Mouse (Mus musculus): ENCODE results near the gene Syngr2. TPM values are rescaled to one million over a fixed set of nuclear protein-coding genes. Genes with fewer than 3 reads are reported as not detected.
A peak's percentile ranks its signal among the peaks of the same experiment; 100 is the strongest.

The Syngr2 gene
- polyA plus RNA-seq, 1 experiment from 2014 or later = 27.7 TPM

DNA sequence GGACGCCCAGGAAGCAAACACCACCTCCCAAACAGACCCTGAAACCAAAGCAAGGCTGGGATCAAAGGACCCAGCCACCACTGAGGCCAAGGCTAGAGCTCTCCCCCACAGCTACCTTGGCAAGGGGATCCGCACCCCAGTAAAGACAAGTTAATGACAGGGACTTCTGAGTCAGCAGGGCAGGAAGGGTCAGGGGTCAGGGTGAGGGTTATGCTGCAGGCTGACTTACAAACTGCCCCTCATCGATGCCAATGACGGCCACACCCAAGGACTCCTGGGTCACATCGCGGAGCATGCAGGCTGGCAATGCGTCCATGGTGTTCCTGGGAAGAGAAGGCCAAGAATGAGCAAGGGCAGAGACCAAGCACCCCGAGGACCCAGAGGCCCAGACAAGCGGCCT is 12.4 kb downstream of the Syngr2 start:
- WGBS = 87% methylated on average over 9 of the region's 9 CpGs
- no peaks in the 10 kb centered on the region for H3K9me3 ChIP-seq
- peaks cover 49% of the 10 kb centered on the region for H3K4me1 ChIP-seq
- H3K27me3 ChIP-seq (replicated peaks; ENCODE audit: low read depth, poor library complexity, severe bottlenecking) = no peaks in the 10 kb centered on the region
- peaks cover 74% of the 10 kb centered on the region for H3K36me3 ChIP-seq (replicated peaks)
- no peak overlapping the region for H3K27ac ChIP-seq (replicated peaks)
- no peak for DNase-seq (ENCODE audit: low spot score)
- no peak overlapping the region for H3K4me3 ChIP-seq

DNA sequence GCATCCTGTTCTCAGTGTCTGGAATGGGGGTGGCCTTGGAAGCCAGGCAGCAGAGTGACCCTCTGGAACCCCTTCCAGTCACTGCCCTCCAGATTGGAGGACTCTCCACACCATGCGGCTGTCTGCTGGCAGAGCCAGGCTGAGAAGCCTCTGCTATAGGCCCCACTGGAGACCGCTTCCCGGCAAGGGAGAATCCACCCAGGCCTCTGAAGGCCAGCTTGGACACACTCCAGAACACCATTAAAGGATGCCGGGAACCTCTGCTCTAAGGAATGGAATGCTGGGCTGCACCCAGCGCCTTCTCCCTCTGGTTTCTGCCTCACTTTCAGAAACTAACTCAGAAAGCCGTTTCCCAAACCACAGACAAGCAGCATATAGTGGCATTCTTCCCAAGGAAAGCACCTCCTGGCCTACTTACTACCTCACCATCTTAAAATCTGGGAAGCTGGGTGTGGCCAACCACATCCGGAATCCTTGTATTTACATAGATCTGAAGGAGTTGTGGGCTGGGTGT is 13.3 kb downstream of the Syngr2 start:
- peaks cover 65% of the 10 kb centered on the region for H3K36me3 ChIP-seq (replicated peaks)

DNA sequence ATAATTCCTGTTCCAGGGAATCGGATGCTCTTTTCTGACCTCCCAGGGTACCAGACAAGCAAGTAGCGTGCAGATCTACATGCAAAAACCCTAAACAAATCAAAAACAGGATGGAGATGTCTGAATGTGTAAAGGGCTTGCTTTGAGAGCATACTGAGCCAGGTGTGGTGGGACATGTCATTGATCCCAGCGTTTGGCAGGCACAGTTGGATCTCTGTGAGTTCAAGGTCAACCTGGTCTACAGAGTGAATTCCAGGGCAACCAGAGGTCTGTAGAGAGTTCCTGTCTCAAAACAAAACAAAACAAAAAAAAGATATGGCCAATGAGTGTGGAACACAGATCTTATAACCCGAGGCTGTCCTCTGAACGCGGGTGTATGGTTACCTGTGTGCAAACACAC is 13.9 kb downstream of the Syngr2 start:
- H3K27me3 ChIP-seq (replicated peaks; ENCODE audit: low read depth, poor library complexity, severe bottlenecking) = no peaks in the 10 kb centered on the region
- no peak overlapping the region for H3K27ac ChIP-seq (replicated peaks)
- WGBS = 92% methylated on average over 6 of the region's 6 CpGs
- peaks cover 62% of the 10 kb centered on the region for H3K4me1 ChIP-seq
- H3K36me3 ChIP-seq (replicated peaks) = peaks cover 59% of the 10 kb centered on the region
- H3K9me3 ChIP-seq = no peaks in the 10 kb centered on the region
- H3K4me3 ChIP-seq = no peak overlapping the region; the same call in 1 of the 2 replicates
- DNase-seq (ENCODE audit: low spot score) = no peak

More for the DNA sequence above, 13.3 kb downstream of the Syngr2 start:
- H3K27me3 ChIP-seq (replicated peaks; ENCODE audit: low read depth, poor library complexity, severe bottlenecking) = no peaks in the 10 kb centered on the region
- WGBS = 97% methylated on average over 7 of the region's 7 CpGs
- no peak for DNase-seq (ENCODE audit: low spot score)
- H3K27ac ChIP-seq (replicated peaks) = no peak overlapping the region
- no peak overlapping the region for H3K4me3 ChIP-seq
- H3K9me3 ChIP-seq = no peaks in the 10 kb centered on the region
- peaks cover 58% of the 10 kb centered on the region for H3K4me1 ChIP-seq

DNA sequence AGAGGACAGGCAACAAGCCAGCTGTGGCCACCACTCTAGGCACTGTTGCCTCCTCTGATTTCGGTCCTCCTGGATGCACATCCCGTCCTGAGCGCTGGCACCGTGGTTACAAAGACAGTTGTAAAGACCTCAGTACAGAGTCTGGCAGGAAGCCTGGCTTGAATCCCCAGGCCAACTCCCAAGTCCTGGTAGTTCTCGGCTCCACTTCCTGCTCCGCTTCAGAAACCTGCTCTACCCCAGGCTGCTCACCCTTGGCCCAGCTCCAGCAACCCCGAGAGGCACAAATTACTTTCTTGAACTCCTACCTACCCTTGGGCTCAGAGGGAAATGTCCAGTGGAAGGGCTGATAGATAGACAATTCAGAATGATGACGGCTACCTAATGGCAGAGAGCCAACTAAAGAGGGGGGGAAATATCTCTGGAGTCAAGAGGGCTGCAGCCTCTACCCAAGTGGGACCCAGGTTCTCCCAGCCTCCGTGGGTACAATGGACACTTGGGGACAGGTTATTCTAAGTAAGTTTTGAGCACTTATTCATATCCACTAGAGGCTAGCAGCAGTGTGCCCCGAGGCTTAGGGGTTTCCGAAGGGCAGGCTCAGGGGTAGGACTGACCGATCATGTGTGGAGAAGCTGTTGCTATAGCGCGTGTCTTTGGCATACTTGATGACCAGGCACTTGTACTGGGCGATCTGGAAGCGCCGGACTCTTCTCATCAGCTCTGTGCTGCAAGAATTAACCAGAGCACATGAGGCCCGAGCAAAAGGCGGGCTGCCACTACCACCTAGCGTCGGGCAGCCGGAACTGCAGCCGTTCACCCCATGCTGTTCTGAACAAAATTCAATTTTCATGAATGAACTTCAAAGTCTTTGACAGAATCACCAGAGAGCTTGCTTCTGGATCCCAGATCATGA is 14.8 kb downstream of the Syngr2 start:
- WGBS = 30% methylated on average over 23 of the region's 23 CpGs
- Histone ChIP-seq H3K27me3 (replicated peaks; ENCODE audit: low read depth, poor library complexity, severe bottlenecking) (no peaks in the 10 kb centered on the region), H3K9me3 (no peaks in the 10 kb centered on the region), H3K4me3 (peak overlapping the region; percentile 85), H3K36me3 (replicated peaks) (peaks cover 50% of the 10 kb centered on the region), H3K4me1 (peaks cover 67% of the 10 kb centered on the region), H3K27ac (replicated peaks) (peak overlapping the region; percentile 97)
- peak; percentile 88 for DNase-seq (ENCODE audit: low spot score)

DNA sequence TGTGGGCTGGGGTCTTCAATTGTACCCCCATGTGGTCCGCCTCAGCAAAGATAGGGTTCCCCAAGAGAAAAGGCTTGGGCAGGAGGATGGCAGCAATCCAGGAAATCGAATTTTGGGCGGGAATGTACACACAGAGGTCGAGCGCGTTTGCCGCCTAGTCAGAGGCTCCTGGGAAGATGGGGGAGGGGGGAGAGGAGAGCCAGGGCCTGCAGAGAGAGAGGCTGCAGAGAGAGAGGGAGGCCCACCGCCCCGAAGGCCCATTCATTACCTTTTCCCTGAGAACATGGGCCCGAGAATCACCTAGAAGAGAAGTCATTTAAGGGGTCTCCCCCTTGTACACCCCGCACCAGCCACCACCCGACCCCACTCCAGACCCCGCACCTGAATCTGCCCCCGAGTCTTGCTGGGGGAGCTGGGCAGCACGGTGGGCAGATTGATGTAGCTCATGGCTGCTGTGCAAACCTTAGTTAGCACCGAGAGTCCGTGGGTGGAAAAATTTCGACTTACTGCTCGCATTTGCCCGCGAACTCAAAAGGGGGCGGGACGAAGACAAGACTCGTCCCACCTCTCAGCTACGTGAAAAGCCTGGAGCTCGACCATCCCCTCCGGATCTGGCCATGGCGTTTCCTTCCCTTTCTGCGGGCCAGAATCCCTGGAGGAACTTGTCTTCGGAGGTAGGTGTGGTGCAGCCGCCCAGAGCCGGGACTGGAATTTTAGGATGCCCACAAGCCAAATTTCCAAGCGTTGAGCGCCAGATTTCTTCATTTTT is 16.0 kb downstream of the Syngr2 start, which contains the start of the genes Afmid and Tk1:
Gene Afmid (plus strand): TSS at position 592 of the 769 bp plus-strand sequence.
Gene Tk1 (minus strand): TSS at position 760 of the 769 bp plus-strand sequence.
- Histone ChIP-seq H3K27me3 (replicated peaks; ENCODE audit: low read depth, poor library complexity, severe bottlenecking) (no peaks in the 10 kb centered on the region), H3K27ac (replicated peaks) (peak within 1 kb of the TSS; percentile 97), H3K4me3 (peak within 1 kb of the TSS; percentile 85), H3K9me3 (no peaks in the 10 kb centered on the region), H3K36me3 (replicated peaks) (peaks cover 37% of the 10 kb centered on the region), H3K4me1 (peaks cover 64% of the 10 kb centered on the region)
- peak; percentile 91 for DNase-seq (ENCODE audit: low spot score)
- under 1% methylated on average over 34 of the region's 34 CpGs for WGBS

GRCm38 (mm10) chr11:117826164-117826563 is 16.7 kb downstream of the Syngr2 start:
- Histone ChIP-seq H3K4me1 (peaks cover 64% of the 10 kb centered on the region), H3K27me3 (replicated peaks; ENCODE audit: low read depth, poor library complexity, severe bottlenecking) (no peaks in the 10 kb centered on the region), H3K27ac (replicated peaks) (peak overlapping the region; percentile 97), H3K36me3 (replicated peaks) (peaks cover 31% of the 10 kb centered on the region), H3K9me3 (no peaks in the 10 kb centered on the region), H3K4me3 (peak overlapping the region; percentile 85)
- 10% methylated on average over 5 of the region's 5 CpGs for WGBS
- DNase-seq (ENCODE audit: low spot score) = peak; percentile 58

DNA sequence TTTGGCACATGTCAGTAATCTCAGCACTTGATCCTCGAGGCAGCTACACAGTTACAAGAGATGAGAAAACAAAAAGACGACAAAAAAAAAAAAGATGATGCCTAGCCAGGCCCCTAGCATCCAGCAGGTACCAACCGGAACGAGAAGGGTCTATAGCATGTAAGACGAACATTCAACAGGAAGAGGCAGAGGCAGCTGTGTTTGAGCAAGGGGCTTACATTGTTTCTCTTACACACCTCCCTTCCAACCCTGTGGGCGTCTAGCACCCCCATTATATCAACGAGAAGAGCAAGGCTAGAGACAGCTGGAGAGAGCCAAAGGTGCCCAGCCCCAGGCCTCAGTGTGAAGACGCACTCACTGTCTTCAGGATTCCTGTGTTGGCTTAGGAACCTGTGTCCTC is 17.4 kb downstream of the Syngr2 start:
- Histone ChIP-seq H3K4me1 (peaks cover 66% of the 10 kb centered on the region), H3K36me3 (replicated peaks) (peaks cover 24% of the 10 kb centered on the region), H3K4me3 (no peak overlapping the region), H3K27me3 (replicated peaks; ENCODE audit: low read depth, poor library complexity, severe bottlenecking) (no peaks in the 10 kb centered on the region), H3K9me3 (no peaks in the 10 kb centered on the region), H3K27ac (replicated peaks) (peak overlapping the region; percentile 97; the same call in 1 of the 2 replicates)
- 74% methylated on average over 8 of the region's 8 CpGs for WGBS
- no peak for DNase-seq (ENCODE audit: low spot score)

DNA sequence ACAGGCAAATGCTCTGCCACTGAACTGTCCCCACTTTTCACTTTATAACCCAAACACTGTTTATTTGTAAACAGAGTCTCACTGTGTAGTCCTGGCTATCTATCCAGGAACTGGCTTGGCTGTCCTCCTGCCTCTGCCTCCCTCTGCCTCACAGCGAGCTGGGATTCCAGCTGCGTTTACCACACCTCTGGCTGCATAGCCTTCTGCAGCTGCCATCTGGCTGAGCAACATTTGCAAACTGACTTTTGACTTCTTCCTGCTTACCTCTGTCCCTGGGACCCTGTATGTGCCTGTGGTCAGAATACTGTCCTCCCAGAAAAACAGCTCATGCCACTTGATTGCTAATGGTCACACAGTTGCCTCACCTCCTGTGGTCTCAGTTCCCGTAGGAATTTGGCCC is 17.9 kb downstream of the Syngr2 start:
- Histone ChIP-seq H3K9me3 (no peaks in the 10 kb centered on the region), H3K4me1 (peaks cover 69% of the 10 kb centered on the region), H3K27me3 (replicated peaks; ENCODE audit: low read depth, poor library complexity, severe bottlenecking) (no peaks in the 10 kb centered on the region), H3K4me3 (no peak overlapping the region), H3K27ac (replicated peaks) (no peak overlapping the region), H3K36me3 (replicated peaks) (peaks cover 19% of the 10 kb centered on the region)
- WGBS = 77% methylated on average over 3 of the region's 3 CpGs
- DNase-seq (ENCODE audit: low spot score) = no peak

- 88% methylated on average over 18 of the region's 18 CpGs for WGBS
- 0 out of 2 replicates have a peak overlapping the region, but pooled peaks have one; percentile 25 for H3K27ac ChIP-seq (replicated peaks)
- DNase-seq (ENCODE audit: low spot score) = no peak
- H3K36me3 ChIP-seq (replicated peaks) = peaks cover 9% of the 10 kb centered on the region
- H3K4me1 ChIP-seq = peaks cover 64% of the 10 kb centered on the region
- H3K9me3 ChIP-seq = no peaks in the 10 kb centered on the region
- H3K4me3 ChIP-seq = no peak overlapping the region
- H3K27me3 ChIP-seq (replicated peaks; ENCODE audit: low read depth, poor library complexity, severe bottlenecking) = no peaks in the 10 kb centered on the region
Measured at GRCm38 (mm10) chr11:117828149-117828887, 18.9 kb downstream of the Syngr2 start.

GRCm38 (mm10) chr11:117828888-117829604 is 19.6 kb downstream of the Syngr2 start:
- Histone ChIP-seq H3K27ac (replicated peaks) (no peak overlapping the region), H3K27me3 (replicated peaks; ENCODE audit: low read depth, poor library complexity, severe bottlenecking) (no peaks in the 10 kb centered on the region), H3K4me3 (no peak overlapping the region), H3K4me1 (peaks cover 58% of the 10 kb centered on the region), H3K9me3 (no peaks in the 10 kb centered on the region), H3K36me3 (replicated peaks) (peaks cover 2% of the 10 kb centered on the region)
- whole genome bisulfite sequencing = 59% methylated on average over 9 of the region's 9 CpGs
- no peak for DNase-seq (ENCODE audit: low spot score)

- H3K4me1 ChIP-seq = peaks cover 51% of the 10 kb centered on the region
- H3K9me3 ChIP-seq = no peaks in the 10 kb centered on the region
- H3K27ac ChIP-seq (replicated peaks) = no peak overlapping the region
- no peaks in the 10 kb centered on the region for H3K36me3 ChIP-seq (replicated peaks)
- WGBS = 85% methylated on average over 2 of the region's 2 CpGs
- H3K4me3 ChIP-seq = no peak overlapping the region
- no peak for DNase-seq (ENCODE audit: low spot score)
- H3K27me3 ChIP-seq (replicated peaks; ENCODE audit: low read depth, poor library complexity, severe bottlenecking) = no peaks in the 10 kb centered on the region
Measured at GRCm38 (mm10) chr11:117829671-117830215, 20.3 kb downstream of the Syngr2 start.

Data from embryonic facial prominence, embryonic 10.5 days (tissue).